Comparison of ENCODE assay signal across 20 mouse cellular contexts in the genomic region with DNA sequence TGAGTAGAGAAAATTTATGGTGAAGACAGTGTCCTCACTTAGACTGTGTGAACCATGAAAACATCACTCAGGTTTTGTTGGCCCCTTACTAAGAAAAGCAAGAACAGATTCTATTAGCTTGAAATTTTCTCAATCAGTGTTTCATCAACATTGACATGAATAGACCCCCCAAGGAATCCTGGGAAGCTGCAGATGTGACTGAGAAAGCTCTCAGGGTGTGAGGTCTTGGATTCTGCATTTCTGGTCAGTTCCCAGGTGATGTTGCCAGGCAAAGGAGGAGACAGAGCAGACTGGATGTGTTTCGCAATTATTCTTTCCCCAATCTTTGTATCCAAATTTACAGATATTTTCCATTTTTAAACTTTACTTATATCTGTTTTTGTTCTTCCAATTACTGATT.
"Had no signal": no experiment of that assay in that cellular context is flagged by ENCODE, and none has a peak within 500 bp of the region (broad histone marks: within the 10 kb centered on the region; RNA-seq: fewer than 3 reads in every experiment).

No protein-coding gene starts in this region.

- H3K27ac ChIP-seq: kidney, embryonic 15.5 days; limb, embryonic 12.5 days; limb, embryonic 15.5 days; liver, embryonic 14.5 days; macrophage; midbrain, embryonic 12.5 days; midbrain, embryonic 15.5 days; neural tube, embryonic 13.5 days; stomach, embryonic 15.5 days had no signal

- DNase-seq: kidney, adult 8-10 months; kidney, postnatal 10 days; kidney, postnatal 4 days; left cerebral cortex, postnatal 4 days; liver, postnatal 0 days; lung, embryonic 14.5 days; right cerebral cortex, adult 18-20 months; right cerebral cortex, postnatal 14 days; right cerebral cortex, postnatal 4 days; spleen, adult 18-20 months; thymus, postnatal 25 days had no signal

- H3K4me3 ChIP-seq: kidney, embryonic 15.5 days; limb, embryonic 12.5 days; limb, embryonic 15.5 days; midbrain, embryonic 12.5 days; midbrain, embryonic 15.5 days; neural tube, embryonic 13.5 days; stomach, embryonic 15.5 days had no signal
